Mouse (Mus musculus): ENCODE measurements around the gene Olfr891. TPM values are rescaled to one million over a fixed set of nuclear protein-coding genes. Genes with fewer than 3 reads are reported as not detected.
"Not testable (repeated sequence)": the region's sequence is repeated elsewhere in the genome, so short reads cannot be mapped to it uniquely, and the experiment has no call there.

The Olfr891 gene
- not detected in 2 replicates for polyA plus RNA-seq (2012; rRNA removed)

DNA sequence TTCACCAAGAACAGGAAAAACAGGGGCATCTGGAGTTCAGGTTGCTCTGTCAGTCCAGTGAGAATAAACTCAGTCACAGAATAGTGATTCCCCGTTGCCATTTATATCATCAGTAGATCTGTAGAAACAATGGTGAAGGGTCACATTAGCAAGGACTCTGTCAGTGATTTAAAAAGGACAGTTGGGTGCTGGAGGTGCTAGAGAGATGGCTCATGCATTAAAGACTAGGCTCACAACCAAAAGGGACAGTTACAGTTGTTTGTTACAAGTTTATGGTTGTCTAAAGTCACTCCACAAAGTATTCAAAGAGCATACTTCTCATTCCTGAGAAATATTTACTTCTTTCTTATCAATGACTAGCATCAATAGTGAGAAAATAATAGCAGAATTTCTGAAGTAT lies at the start of gene Olfr891:
TSS of gene Olfr891 (minus strand) at position 101 of the 400 bp plus-strand sequence.
- DNase-seq (ENCODE audit: extremely low spot score in 1 of 2, low spot score in 1 of 2): no peak

DNA sequence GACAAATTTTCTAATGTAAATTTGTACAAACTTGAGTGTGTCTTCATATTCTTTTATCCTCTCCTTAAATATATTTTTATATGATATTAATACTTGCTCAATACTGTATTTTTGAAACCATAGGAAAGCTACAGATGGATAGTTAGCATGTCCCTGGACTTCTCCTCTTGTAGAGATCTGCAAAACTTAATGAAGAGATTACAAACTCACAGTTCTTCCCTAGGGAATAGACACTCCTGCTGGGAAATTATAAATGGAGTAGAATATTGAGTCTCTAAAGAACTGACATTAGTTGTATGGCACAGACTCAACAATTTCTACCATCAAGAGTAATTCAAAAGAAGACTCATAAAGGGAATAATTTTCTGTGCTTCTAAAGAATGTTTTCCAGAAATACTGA lies 37.1 kb upstream of the Olfr891 start, which contains the start of gene Olfr894:
TSS of gene Olfr894 (plus strand) at position 301 of the 400 bp plus-strand sequence.
- no peak for DNase-seq (ENCODE audit: extremely low spot score in 1 of 2, low spot score in 1 of 2)

- no peak for DNase-seq (ENCODE audit: extremely low spot score in 1 of 2, low spot score in 1 of 2)
These were observed 27.4 kb upstream of the Olfr891 start, which contains the start of gene Olfr893 for GRCm38 (mm10) chr9:38208065-38208464. Olfr893 (plus strand) TSS chr9:38208365.

- not testable (repeated sequence) for DNase-seq (ENCODE audit: extremely low spot score in 1 of 2, low spot score in 1 of 2)
These were observed 12.3 kb downstream of the Olfr891 start for GRCm38 (mm10) chr9:38168341-38168740.

GRCm38 (mm10) chr9:38142217-38142616 lies 38.4 kb downstream of the Olfr891 start, which contains the start of gene Olfr890:
Olfr890 (plus strand) TSS chr9:38142517.
- DNase-seq (ENCODE audit: extremely low spot score in 1 of 2, low spot score in 1 of 2): no peak

Other genes with a start within 250 kb of the Olfr891 start
- gene Olfr881, start 189.0 kb downstream of the Olfr891 start, polyA plus RNA-seq (2012; rRNA removed): not detected in 2 replicates
- gene Olfr883, start 155.0 kb downstream of the Olfr891 start, polyA plus RNA-seq (2012; rRNA removed): not detected in 2 replicates
- gene Olfr884, start 134.3 kb downstream of the Olfr891 start, polyA plus RNA-seq (2012; rRNA removed): not detected in 2 replicates
- gene Olfr885, start 119.5 kb downstream of the Olfr891 start, polyA plus RNA-seq (2012; rRNA removed): not detected in 2 replicates
- 0.02 TPM in 1 of 2 replicates, not detected in the other for gene Olfr887, start 96.7 kb downstream of the Olfr891 start, polyA plus RNA-seq (2012; rRNA removed)
- not detected in 2 replicates for gene Olfr888, start 72.7 kb downstream of the Olfr891 start, polyA plus RNA-seq (2012; rRNA removed)
- gene Olfr889, start 65.6 kb downstream of the Olfr891 start, polyA plus RNA-seq (2012; rRNA removed): not detected in 2 replicates
- gene Olfr890, start 38.3 kb downstream of the Olfr891 start, polyA plus RNA-seq (2012; rRNA removed): not detected in 2 replicates
- not detected in 2 replicates for gene Olfr893, start 27.5 kb upstream of the Olfr891 start, polyA plus RNA-seq (2012; rRNA removed)
- gene Olfr894, start 37.2 kb upstream of the Olfr891 start, polyA plus RNA-seq (2012; rRNA removed): not detected in 2 replicates
- gene Olfr143, start 72.0 kb upstream of the Olfr891 start, polyA plus RNA-seq (2012; rRNA removed): not detected in 2 replicates
- gene Olfr895, start 87.0 kb upstream of the Olfr891 start, polyA plus RNA-seq (2012; rRNA removed): not detected in 2 replicates
- gene Olfr896-ps1, start 110.3 kb upstream of the Olfr891 start, polyA plus RNA-seq (2012; rRNA removed): not detected in 2 replicates
- gene Olfr25, start 148.2 kb upstream of the Olfr891 start, polyA plus RNA-seq (2012; rRNA removed): not detected in 2 replicates
- not detected in 2 replicates for gene Olfr898, start 167.6 kb upstream of the Olfr891 start, polyA plus RNA-seq (2012; rRNA removed)
- gene Olfr250, start 186.1 kb upstream of the Olfr891 start, polyA plus RNA-seq (2012; rRNA removed): not detected in 2 replicates
- not detected in 2 replicates for gene Olfr251, start 196.3 kb upstream of the Olfr891 start, polyA plus RNA-seq (2012; rRNA removed)
- gene Olfr147, start 220.9 kb upstream of the Olfr891 start, polyA plus RNA-seq (2012; rRNA removed): not detected in 2 replicates
- not detected in 2 replicates for gene Olfr901, start 248.6 kb upstream of the Olfr891 start, polyA plus RNA-seq (2012; rRNA removed)

All from frontal cortex, adult 2 months (tissue).